Mouse (Mus musculus) MN1 (cell line): ENCODE data around the gene Slc35d2.

Experiments used
- DNase-seq: peaks from one replicate; pipeline ENCODE4 v3.0.0-alpha.2; 2016; ENCODE audit warnings: low spot score

The Slc35d2 gene

GRCm38 (mm10) chr13:64128858-64129615 is at the start of gene Slc35d2:
Gene Slc35d2, minus strand, starts transcription at chr13:64129368.
- DNase-seq: no peak

GRCm38 (mm10) chr13:64178000-64178399 is 48.8 kb upstream of the Slc35d2 start:
- DNase-seq: no peak

GRCm38 (mm10) chr13:64169746-64170145 is 40.6 kb upstream of the Slc35d2 start:
- DNase-seq: no peak

- no peak for DNase-seq
Measured at GRCm38 (mm10) chr13:64163147-64163715, 34.1 kb upstream of the Slc35d2 start.

- peak; percentile 40 for DNase-seq
Measured at GRCm38 (mm10) chr13:64162626-64163025, 33.5 kb upstream of the Slc35d2 start.

GRCm38 (mm10) chr13:64161916-64162611 is 32.9 kb upstream of the Slc35d2 start:
- peak; percentile 67 for DNase-seq

GRCm38 (mm10) chr13:64161548-64161915 is 32.4 kb upstream of the Slc35d2 start, which contains the start of gene Habp4:
Gene Habp4, plus strand, starts transcription at chr13:64161824.
- peak; percentile 98 for DNase-seq

GRCm38 (mm10) chr13:64156966-64157365 is 27.8 kb upstream of the Slc35d2 start:
- peak; percentile 67 for DNase-seq

- no peak for DNase-seq
Measured at GRCm38 (mm10) chr13:64155171-64155571, 26.0 kb upstream of the Slc35d2 start.

- DNase-seq: no peak
Measured at GRCm38 (mm10) chr13:64154651-64155050, 25.5 kb upstream of the Slc35d2 start.

GRCm38 (mm10) chr13:64153751-64154267 is 24.6 kb upstream of the Slc35d2 start:
- peak; percentile 79 for DNase-seq

GRCm38 (mm10) chr13:64153083-64153682 is 24.0 kb upstream of the Slc35d2 start, which contains the start of gene Zfp367:
Gene Zfp367, minus strand, starts transcription at chr13:64153202.
- peak; percentile 98 for DNase-seq

GRCm38 (mm10) chr13:64152671-64153082 is 23.5 kb upstream of the Slc35d2 start:
- no peak for DNase-seq

GRCm38 (mm10) chr13:64152241-64152669 is 23.1 kb upstream of the Slc35d2 start:
- DNase-seq: peak; percentile 85

- DNase-seq: peak; percentile 34
Measured at GRCm38 (mm10) chr13:64150121-64150520, 21.0 kb upstream of the Slc35d2 start.

GRCm38 (mm10) chr13:64129616-64130375 is 628 bp upstream of the Slc35d2 start:
- DNase-seq: no peak

- DNase-seq: no peak
Measured at GRCm38 (mm10) chr13:64126316-64126715, 2.9 kb downstream of the Slc35d2 start.

GRCm38 (mm10) chr13:64124886-64125285 is 4.3 kb downstream of the Slc35d2 start:
- no peak for DNase-seq

GRCm38 (mm10) chr13:64123491-64124188 is 5.5 kb downstream of the Slc35d2 start:
- DNase-seq: no peak

GRCm38 (mm10) chr13:64120760-64121159 is 8.4 kb downstream of the Slc35d2 start:
- no peak for DNase-seq

GRCm38 (mm10) chr13:64117442-64117841 is 11.7 kb downstream of the Slc35d2 start:
- no peak for DNase-seq
